Mouse (Mus musculus): ENCODE data around the gene Cgnl1.
"Not testable (repeated sequence)": the region's sequence is repeated elsewhere in the genome, so short reads cannot be mapped to it uniquely, and the experiment has no call there.

Gene Cgnl1

DNA sequence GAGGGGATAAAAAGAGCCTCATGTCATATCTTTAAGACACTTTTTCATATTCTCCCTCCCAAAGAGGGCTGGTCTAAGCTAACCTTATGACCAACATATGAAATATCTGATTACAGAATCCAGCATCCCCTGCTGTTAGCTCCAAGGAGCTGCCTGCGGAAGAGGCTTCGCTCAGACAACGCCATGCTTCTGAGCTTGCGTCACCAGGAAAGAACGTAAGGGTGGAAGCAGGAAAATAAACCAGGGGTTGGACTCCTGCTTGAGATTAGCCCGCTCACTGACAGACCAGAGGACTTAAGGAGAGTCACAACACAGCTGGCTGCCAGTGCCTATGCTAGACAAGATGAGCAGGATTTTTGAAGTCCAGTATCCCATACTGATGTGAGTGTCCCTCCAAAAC, 105.0 kb downstream of the Cgnl1 start:
- no peak for DNase-seq

DNA sequence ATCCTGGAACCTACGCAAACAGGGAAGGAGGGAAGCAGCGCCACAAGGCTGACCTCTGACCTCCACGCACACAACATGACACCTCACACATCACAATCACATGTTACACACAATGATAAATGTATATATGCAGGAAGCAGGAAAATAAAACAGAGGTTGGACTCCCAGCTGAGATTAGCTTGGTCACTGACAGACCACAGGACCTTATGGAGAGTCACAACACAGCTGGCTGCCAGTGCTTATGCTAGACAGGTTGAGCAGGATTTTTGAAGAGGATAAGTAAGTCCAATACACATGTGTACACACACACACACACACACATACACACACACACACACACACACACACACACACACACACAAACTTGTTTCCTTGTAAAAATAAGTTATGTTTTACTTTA, 105.9 kb downstream of the Cgnl1 start:
- no peak for DNase-seq

DNA sequence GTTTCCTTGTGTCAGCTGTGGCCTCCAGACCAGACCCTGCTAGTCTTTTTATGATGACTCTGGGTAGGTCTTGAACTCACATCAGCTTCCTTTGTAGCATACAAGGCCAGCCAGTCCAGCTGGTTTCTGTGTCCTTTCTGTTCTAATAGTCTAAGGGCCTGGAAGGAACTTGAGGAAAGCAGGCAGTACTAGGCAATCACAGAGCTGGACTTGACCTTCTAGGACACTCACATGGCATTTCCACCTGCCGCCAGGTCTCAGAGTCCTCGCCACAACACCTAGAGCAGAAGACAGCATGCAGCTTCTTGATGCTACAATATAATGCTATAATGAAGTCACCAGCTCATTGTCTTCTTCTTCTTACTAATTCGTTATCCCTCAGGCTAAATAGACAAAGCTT, 106.5 kb downstream of the Cgnl1 start:
- peak in 1 of 2 experiments; percentile 66 for DNase-seq

DNA sequence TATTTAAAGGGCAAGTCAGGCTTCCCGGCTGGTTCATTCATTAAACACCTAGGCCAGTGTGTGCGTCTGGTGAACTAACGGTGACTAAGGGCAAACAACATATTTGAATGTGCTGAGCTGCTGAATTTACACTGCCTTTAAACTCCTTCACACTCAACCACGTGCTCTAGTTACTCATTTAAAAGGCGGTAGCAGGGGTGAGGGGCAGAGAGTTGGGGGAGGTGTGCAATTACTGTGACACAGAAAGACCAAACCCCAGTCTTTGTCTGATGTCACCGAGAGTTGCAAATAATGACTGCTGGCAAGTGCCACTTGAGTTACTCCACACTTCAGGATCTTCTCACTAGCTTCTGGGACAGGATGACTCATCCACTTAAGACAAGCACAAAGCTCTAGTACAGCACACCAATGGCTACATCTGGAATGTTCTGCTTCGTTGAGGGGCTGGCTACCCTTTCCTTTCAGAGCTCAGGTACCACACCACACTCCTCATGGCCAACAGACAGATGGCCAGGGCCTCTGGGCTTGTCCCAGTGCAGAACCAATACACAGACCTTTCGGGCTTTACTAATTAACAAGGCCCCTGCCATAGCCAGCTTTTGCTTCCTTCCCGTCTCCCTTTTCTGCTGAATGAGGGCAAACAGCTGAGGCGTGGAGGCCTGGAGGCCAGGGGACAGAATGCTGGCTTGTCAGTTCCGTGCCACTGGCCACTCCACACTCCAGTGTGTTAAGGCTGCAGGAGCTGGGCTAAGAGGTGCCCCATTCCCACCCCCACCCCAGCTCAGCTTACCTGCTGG, 107.8 kb downstream of the Cgnl1 start:
- peak; percentile 78 to 94 for DNase-seq

DNA sequence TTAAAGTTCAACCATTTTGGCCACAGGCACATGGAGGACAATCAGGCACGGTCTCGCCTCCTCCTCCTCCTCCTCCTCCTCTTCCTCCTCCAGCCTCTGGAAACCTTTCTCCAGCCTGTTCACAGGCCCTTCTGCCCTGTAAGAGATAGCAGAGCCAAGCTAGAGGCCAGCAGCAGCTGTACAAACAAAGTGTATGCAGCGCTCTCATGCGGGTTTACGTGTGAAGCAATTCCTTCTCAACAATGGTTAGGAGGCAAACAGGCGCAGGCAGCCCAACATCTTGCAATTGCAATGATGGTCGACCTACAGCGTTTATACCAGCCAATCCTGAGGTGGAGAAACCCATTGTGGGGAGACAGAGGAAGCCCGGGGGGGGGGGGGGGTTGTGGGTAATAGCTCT, 110.9 kb downstream of the Cgnl1 start:
- peak in 1 of 2 experiments; percentile 56 for DNase-seq

DNA sequence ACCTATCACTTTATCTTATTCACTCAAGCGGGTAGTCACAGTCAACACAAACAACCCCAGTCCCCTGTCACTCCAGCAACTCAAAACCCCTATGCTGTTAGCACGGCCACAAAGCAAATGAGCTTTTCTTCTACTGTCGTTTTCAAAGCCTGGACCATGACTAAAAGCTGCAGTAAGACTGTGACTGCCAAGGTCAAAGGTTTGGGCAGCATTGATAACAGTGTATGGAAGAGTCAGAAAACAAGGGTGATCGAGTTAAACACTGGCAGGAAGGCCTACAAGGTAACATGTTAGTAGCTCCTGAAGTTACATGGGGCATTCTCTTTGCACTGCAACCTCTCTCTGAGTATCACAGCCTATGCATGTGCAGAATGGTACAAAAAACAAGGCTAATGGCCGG, 111.7 kb downstream of the Cgnl1 start:
- no peak for DNase-seq

DNA sequence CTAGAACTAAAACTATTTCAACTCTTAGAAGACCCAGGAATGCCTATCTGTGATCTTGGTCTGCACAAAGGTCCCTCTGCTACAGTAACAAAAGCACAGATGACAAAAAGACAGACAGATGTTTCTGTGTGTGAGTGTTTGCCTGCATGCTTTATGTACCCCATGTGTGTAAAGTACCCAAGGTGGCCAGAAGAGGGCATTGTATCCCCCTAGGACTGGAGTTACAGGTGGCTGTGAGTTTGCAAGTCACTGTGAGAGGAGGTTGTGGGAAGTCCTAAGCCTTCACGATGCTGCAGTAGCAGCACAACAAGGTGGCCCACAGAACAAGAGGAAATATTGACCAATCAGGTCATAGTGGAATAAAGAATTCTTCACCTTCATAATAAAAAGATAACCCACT, 114.2 kb downstream of the Cgnl1 start:
- no peak for DNase-seq

DNA sequence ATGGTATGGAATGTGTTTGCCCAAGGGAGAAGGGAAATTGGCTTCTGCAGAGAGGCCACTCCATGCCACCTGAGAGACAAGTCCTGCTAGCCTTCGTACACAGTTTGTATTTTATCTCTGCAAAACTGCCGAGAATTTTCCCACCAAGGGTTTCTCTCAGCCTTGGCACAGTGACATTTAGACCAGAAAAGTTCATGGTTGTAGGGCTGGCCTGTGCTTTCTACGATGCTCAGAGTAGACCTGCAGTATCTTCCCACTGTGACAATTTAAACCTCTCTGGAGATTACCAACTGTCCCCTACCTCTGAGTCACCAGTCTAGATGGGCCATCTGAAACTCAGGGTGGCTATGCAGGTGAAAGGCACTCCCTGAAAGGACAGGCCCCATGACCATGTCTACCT, 116.5 kb downstream of the Cgnl1 start:
- DNase-seq, result no peak

DNA sequence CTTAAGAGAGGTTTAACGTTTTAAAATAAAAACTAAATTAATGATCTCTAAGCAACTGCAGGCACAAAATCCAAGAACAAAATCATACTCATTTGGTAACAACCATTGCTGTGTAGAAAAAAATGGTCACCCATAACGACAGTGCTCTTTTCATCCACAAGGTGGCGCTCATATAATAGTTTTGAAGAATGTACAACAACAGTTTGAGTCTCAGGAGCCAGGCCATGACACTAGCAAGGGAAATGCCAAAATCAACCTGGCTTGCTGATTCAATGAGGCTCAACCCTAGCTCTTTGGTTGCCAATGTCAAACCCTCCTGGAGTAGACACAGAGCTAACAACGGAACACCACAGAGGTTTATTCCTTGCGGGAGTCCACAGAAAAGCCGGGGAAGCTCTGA, 125.3 kb downstream of the Cgnl1 start:
- DNase-seq, result peak; percentile 71 to 92

DNA sequence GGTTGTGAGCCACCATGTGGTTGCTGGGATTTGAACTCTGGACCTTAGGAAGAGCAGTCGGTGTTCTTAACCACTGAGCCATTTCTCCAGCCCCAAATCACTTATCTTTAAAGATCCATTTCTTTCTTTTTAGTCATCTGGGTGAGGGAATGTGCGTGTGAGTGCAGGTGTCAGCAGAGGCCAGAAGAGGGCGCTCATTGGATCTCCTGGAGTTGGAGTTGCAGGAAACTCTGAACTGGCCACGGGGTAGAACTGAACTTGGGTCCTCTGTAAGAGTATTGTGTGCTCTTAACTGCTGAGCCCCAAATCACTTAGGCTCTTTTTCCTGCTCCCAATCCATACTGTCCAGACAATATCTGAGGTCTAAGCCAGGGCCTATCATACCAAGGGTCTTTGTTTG, 127.8 kb downstream of the Cgnl1 start:
- DNase-seq, result no peak

DNA sequence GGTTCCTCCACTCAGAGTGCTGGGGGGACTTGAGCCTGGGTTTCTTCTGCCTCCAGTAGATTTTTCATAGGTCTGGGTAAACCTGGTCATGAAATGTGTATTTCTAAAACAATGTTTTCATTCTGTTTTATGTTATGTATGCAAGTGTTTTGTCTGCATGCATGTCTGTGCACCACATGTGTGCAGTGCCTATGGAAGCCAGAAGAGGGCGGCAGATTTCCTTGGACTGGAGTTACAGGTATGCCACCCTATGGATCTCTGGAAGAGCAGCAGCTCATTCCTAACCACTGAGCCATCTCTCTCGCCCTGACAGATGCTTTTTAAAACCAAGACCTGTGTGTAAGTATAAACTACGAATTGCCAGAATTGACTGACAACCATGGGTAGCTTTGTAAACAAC, 129.1 kb downstream of the Cgnl1 start:
- no peak for DNase-seq

DNA sequence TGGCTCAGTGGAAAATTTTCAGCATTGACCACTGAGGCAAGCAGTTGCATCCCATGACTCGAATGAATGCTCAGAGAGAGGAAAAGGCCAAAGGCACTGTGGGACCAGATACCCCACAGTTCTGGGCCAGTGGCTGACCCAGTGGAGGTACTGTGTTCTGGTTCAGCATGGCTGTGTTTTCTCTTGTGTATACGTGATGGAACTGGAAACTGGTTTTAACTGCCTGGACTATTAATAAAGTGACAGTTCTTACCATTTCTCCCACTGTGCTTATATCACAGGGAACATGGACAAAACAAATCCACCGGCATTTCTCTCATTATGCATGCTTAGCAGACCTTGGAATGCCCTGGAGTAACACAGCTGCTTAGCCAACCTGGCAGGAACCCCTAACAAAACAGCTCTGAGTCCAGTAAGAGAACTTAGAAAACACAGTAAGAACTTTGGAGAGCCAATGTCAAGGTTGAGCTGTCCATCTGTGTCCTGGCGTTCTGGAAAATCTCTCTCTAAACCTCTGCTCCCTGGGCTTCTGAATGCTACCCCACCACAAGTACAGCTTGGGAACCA, 131.0 kb downstream of the Cgnl1 start:
- DNase-seq, result peak in 1 of 2 experiments; percentile 70

DNA sequence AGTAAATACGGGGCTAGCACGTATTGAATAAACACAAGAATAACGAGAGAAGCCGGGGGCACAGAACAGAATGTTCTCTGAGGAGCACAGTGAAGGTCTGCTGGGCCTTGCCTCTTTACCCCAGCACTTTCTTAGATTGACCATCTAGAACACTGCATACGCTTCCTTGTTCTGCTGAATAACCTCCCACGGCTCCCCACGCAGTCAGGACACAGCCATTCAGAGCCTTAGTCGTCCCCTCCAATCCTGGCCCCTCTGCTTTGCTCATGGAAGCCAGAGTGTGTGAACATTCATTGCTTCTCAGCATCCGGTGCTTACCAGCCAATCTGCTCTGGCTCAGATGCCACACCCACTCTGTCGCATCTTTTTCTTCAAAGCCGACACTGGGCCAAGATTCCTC, 133.2 kb downstream of the Cgnl1 start:
- DNase-seq, result no peak

DNA sequence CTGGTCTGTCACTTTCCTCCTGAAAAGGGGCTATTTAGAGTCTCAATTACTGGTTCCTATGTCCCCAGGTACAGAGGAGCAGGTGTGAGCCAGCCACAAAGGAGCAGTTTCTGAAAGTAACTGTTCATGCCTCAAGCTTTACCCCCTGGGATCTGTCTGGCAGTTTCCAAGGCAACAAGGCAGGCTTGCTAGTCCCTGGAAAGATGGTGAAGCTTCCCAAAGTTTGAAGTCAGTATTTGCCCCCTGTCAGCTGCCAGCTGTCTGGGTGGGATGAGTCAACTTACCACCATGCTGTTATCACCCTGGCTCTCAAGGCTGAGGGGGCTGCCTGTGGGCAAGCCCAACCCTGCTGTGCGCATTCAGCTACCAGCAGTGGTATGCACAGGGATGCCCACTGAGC, 134.5 kb downstream of the Cgnl1 start:
- no peak for DNase-seq

DNA sequence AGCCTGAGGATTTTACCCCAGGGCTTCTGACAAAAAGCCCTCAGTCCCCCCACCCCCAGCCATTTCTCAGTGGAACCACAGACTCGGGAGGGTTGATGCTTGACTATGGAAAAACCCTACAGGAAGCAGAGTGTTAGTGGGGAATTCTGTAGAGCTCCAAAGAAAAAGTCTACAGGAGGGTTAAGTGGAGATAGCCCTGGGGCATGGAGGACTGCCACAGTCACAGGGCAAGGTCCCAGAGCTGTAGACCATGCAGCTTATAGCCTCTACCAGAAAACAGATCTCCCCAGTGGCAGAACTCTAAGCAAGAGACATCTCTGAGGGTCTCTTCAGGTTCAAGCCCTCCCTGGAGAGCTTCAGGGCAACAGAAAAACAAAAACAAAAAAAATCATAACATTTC, 135.8 kb downstream of the Cgnl1 start:
- peak in 1 of 2 experiments; percentile 56 for DNase-seq

DNA sequence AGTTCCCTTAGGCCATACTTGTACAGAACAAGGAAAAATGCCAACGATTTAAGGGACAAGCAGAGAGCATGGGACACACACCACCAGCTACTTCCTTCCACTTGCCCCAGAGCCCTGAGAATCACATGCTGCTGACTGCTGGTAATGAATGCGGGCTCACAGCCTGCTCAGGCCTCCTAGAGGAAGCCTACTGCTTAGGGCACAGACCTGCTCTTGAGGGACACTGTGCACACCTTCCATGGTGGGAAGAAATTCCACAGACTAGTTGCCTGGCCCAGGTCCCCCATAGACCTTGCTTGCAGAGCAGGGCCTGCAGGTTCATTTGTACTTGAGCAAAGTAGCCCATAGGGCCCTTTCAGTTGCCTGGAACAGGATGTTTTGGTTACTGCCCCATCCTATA, 136.5 kb downstream of the Cgnl1 start:
- peak; percentile 50 to 87 for DNase-seq

DNA sequence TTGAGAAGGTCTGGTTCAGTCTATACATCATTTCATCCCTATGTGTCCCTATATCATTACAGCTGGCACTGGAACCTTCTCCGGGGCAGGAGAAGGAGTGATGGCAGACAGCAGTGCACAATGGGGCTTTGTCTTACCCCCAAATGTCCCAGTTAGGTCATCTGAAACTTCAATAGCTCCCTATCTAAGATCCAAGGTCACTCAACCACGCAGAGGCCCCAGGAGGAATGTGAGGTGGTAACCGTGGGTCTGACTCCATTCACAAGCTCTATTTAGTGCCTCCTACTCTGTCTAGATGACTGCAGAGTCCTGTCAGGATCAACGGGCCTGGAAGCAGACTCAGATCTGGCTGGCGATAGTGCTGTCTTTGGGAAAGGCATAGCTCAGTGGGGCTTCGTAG, 142.5 kb downstream of the Cgnl1 start:
- DNase-seq, result no peak

DNA sequence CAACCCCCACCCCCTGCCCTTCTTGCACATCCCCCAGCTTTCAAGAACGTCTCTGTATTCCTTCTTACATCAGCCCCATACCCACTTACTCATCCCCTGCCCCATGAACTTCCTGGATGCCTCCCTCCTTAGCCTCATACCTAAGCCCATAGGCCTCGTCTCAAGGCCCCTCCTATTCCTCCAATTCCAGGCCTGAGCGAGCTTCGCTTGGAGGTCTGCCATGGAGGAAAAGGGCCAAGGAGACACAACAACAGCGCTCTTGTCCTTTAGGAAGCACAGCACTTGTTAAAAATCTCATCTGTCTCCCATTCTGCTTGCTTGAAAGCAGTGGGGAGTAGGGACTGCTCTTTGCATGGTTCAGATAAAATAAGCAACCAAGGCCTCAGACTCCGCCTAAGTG, 143.1 kb downstream of the Cgnl1 start:
- DNase-seq, result no peak

DNA sequence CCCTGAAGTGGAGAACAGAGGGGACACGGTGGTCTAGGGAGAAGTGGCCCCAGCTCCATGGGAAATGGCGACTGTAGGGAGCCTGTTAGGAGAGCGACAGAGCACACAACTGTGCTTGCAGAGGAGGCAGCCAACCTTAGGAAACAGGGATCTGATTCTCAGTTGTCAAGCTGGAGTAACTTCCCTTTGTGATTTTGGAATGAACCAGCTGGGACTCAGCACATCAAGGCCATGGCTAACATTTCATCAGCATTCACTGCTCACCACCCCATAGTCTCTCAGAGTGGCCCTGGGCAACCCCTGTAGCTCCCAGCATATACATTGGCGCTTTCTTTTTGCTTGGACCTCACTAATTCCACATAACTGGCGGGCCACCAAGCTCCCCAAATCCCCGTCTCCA, 145.4 kb downstream of the Cgnl1 start:
- DNase-seq, result no peak

DNA sequence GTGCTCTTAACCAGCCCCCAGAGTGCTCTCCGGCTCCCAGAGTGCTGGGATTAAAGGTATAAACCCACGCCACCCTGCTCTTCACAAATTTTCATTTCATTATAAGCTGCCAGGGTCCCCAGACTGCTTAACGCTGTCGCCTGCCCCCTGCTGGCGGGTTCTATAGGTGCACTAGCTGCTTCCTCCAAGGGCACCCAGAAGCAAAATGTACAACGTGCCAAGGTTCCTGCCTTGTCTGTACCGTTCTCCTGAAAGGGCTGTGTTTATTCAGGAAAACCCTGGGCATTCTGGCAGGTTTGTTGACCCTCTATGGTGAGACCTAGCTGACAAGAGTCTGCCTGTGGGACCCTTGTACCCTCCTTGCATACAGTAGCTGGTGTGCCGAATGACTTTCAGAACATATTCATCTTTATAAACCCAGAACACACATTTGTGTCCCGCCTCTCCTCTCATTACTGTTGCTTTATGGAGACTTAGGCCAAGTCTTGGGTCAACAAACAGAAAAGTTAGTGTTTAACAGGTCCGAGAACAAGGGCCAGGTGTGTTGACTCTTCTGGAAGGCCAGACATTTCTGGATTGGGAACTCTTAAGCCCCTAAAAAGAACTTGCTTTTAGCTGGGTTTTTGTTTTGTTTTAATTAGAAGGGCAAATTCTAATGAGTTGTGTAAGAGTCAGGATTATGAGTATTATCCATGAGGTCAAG, 146.5 kb downstream of the Cgnl1 start:
- DNase-seq, result peak; percentile 87 to 90

DNA sequence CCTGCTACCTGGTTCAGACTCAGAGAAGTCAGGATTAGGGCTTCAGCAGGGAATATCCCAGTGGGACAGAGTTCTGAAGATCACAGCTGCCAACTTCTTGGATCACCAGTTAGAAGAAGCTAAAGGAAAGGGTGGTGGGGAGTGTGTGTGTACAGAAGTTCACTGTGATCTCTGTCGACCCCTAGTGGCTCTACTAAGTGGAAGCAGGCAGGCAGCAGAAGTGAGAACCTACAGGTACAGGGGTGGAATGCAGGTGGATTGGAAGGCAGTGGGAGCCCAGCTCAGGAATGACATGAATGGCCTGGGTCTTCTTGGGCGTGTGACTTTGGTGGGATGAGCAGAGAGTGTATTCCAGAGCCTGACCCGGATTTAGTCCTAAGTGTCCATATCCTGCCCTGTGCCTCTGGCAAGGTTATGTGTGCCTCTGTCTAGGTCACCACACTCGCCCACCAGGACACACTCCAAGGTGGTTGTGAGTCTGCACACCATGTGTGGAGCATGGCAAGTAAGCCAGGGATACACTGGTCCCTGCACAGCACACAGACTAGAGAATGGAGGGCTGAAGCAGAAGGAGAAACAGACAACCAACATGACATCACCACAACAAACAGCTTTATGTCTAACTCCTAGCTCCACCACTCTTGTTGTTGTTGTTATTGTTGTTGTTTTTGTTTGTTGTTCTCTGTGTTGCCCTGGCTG, 147.4 kb downstream of the Cgnl1 start:
- peak; percentile 53 to 74 for DNase-seq

DNA sequence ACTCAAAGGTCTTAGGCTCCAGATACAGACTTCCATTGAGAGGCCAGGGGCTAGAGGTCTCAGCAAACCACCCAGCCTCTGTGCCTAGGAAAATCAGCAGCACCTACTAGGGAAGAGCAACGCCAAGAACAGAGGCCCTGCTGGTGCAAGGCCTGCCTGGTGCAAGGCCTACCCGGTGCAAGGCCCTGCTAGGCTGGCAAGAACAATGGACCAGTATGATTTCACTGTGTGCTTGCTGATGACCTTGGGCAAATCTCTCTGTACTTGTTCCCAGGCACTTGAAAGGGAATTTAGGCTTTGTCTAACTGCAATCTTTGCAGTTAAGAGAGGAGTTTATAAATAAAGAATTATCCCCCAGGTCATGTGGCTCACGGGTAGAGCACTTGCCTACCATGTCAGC, 148.8 kb downstream of the Cgnl1 start:
- DNase-seq, result no peak

DNA sequence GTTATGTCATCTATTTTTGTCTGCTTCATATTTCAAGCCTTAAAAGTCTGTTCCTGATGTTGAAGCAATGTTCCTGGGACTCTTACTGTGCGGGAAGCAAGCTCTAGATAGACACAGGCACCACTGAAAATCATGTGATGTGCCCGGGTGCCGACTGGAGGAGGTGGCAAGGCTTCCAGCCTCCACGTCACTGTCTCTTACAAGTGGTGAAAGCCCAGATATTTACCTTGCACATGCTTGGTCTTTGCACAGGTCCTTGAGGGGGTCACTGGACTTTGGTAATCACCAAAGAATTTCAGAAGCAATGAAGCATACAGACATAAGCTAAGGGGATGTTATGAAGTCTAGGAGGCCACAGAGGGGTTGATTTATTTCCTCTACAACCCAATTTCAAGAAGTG, 149.4 kb downstream of the Cgnl1 start:
- DNase-seq, result no peak

DNA sequence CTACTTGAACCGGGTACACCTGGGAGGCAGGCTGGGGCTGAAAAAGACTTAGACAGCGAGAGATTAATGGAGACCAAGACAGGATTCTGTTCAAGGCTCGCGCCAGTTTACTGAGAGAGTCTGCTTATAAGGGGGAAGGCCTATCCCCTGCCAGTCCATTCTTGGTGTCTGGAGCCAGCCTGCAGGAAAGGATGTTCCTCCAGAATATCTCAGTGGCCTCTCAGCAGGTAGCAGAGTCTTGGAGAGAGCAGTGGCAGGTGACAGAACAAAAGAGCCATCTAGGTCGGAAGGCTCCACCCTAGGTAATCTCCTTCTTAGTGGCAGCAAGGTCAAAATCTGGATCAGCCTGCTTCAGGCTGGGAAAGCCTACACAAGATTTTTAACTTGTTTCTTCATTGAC, 151.3 kb downstream of the Cgnl1 start:
- DNase-seq, result not testable (repeated sequence)

Data from kidney, postnatal 25 days (tissue).